Mouse (Mus musculus) intestine, embryonic 14.5 days (tissue): ENCODE data around the gene Trmt1. TPM values are rescaled to one million over a fixed set of nuclear protein-coding genes. Genes with fewer than 3 reads are reported as not detected.
"Not testable (repeated sequence)": the region's sequence is repeated elsewhere in the genome, so short reads cannot be mapped to it uniquely, and the experiment has no call there.

Experiments
- ATAC-seq: fragments of 200-750 bp; cut with Nextera tagmentation; replicated peaks from 2 replicates; pipeline ENCODE4 v1.8.0; 2017; ENCODE audit warnings: low read depth, moderate number of reproducible peaks, moderate TSS enrichment, moderate library complexity; ENCODE audit not compliant: low FRiP score, low TSS enrichment
- DNase-seq: peaks from one replicate; pipeline ENCODE4 v3.0.0-alpha.2; 2018; ENCODE audit warnings: low spot score
- H3K27ac ChIP-seq: fragments of 300-500 bp; sonication (generic); 2 replicates; pipeline ENCODE4 v1.5.1; 2014; ENCODE audit warnings: low read depth, mild to moderate bottlenecking, control low read depth
- H3K27me3 ChIP-seq: fragments of 300-500 bp; sonication (generic); replicated peaks from 2 replicates; pipeline ENCODE4 v1.6.1; 2014; ENCODE audit warnings: low read length, control low read depth; ENCODE audit not compliant: control insufficient read depth, insufficient read depth
- H3K36me3 ChIP-seq: fragments of 300-500 bp; sonication (generic); 2 replicates; pipeline ENCODE4 v1.6.1; 2014; ENCODE audit warnings: low read length, control low read depth; ENCODE audit not compliant: control insufficient read depth, insufficient read depth
- H3K4me1 ChIP-seq: fragments of 300-500 bp; sonication (generic); replicated peaks from 2 replicates; pipeline ENCODE4 v1.6.1; 2014; ENCODE audit warnings: low read length, control low read depth, mixed read lengths; ENCODE audit not compliant: control insufficient read depth, insufficient read depth
- H3K4me2 ChIP-seq: fragments of 300-500 bp; sonication (generic); 2 replicates; pipeline ENCODE4 v1.6.1; 2014; ENCODE audit warnings: low read length
- H3K4me3 ChIP-seq: fragments of 300-500 bp; sonication (generic); 2 replicates; pipeline ENCODE4 v1.5.1; 2014; ENCODE audit warnings: low read depth, low read length, control low read depth, mixed read lengths
- H3K9ac ChIP-seq: fragments of 300-500 bp; sonication (generic); 2 replicates; pipeline ENCODE4 v1.6.1; 2014; ENCODE audit warnings: mild to moderate bottlenecking, low read length
- H3K9me3 ChIP-seq: fragments of 300-500 bp; sonication (generic); 2 replicates; pipeline ENCODE4 v1.6.1; 2016; ENCODE audit warnings: low read length, control low read depth; ENCODE audit not compliant: control insufficient read depth
- WGBS: fragments of 180-500 bp; shearing (Covaris S2); extraction: QIAGEN DNeasy Blood & Tissue Kit; methylation state at CpG from one replicate; pipeline ENCODE4 v1.1.7; 2014; 5-methylcytosine and 5-hydroxymethylcytosine counted together
- polyA plus RNA-seq: library from polyadenylated mRNA; unstranded; fragments of >200 nt; fragmentation: Nextera tagmentation; extraction: Ambion mirVana; gene quantifications from 2 replicates; pipeline ENCODE4 v1.2.1, GENCODE M21; 2014

Trmt1 gene
- polyA plus RNA-seq, 1 experiment from 2014 or later: 85.9 TPM

DNA sequence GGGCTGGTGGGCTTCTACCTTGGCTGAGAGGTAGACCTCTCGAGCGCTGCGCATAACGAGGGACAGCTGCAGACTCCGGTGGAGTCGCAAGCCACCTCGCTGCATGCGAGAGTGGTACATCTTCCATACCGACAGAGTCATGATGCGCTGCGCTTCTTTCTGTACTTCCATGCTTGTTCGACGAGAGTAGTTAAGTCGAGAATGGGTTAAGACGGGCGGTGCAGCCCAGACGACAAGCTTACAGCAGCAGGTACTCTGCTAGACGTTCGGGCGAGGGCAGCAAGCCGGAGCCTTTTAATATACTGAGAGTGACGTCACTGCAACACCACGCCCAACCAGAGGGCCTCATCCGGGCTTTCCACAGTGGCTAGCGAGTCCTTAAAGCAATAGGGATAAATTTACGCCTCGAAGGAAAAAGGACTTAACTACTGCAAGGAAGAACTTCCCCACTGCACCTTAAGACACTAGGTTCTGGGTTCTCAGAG is 23.5 kb upstream of the Trmt1 start, which contains the start of gene Ier2:
TSS of gene Ier2 (minus strand) at position 272 of the 485 bp plus-strand sequence.
- 0% methylated on average over 27 of the region's 27 CpGs for WGBS

DNA sequence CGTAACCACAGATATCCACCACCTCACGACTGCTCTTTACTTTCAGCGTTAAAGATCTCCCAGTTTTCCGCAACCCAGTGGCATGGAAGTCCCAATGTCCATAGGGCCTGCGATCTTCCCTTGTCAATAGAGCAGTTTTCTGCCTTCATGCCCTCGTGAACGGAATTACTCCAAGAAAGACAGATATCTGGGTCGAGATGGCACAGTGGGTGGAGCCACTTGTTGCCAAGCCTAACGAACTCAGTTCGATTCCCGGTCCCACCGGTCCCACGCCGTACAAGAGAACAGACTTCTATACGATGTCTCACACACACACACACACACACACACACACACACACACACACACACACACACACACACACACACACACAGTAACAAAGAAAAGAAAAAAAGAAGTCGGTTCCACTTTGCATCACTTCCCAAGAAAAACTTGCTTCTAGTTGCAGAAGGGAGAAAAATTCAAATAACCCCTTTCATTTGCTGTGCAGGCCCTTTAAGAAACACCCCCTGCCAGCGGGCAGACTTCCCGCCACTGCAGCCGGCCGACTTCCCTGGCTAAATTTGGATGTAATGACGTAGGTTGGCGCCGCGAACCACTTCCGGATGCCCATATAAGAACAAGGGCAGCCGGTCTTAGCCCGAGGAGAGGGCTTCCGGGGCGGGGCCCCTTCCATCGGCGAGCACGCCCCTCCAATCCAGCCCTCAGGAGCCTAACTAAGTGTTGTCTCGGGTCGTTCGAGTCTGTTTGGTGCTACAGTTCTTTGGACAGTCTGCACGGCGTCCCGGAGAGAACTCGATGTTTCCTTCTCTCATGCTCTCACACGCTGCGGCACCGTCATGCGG is 22.4 kb upstream of the Trmt1 start:
- DNase-seq (peak; percentile 94), ATAC-seq (peak; percentile 77)
- 3% methylated on average over 43 of the region's 43 CpGs for WGBS
- Histone ChIP-seq H3K27me3 (no peaks in the 10 kb centered on the region), H3K9me3 (no peaks in the 10 kb centered on the region), H3K36me3 (0 out of 2 replicates have a peak, but pooled peaks cover 6% of the 10 kb centered on the region), H3K9ac (peak overlapping the region; percentile 94), H3K4me3 (peak overlapping the region; percentile 96), H3K27ac (peak overlapping the region; percentile 99), H3K4me1 (peaks cover 28% of the 10 kb centered on the region), H3K4me2 (peak overlapping the region; percentile 77)

More for the DNA sequence above, 23.5 kb upstream of the Trmt1 start, which contains the start of gene Ier2:
- peak within 1 kb of the TSS; percentile 96 for H3K4me3 ChIP-seq
- H3K4me1 ChIP-seq: peaks cover 33% of the 10 kb centered on the region
- H3K36me3 ChIP-seq: no peaks in the 10 kb centered on the region
- H3K9ac ChIP-seq: peak within 1 kb of the TSS; percentile 94
- DNase-seq (peak; percentile 96), ATAC-seq (peak; percentile 70)
- no peaks in the 10 kb centered on the region for H3K9me3 ChIP-seq
- H3K27ac ChIP-seq: peak within 1 kb of the TSS; percentile 99
- no peaks in the 10 kb centered on the region for H3K27me3 ChIP-seq
- H3K4me2 ChIP-seq: peak within 1 kb of the TSS; percentile 77

- H3K36me3 ChIP-seq: peaks cover 13% of the 10 kb centered on the region; the same call in 1 of the 2 replicates
- H3K4me3 ChIP-seq: peak overlapping the region; percentile 96
- WGBS: 2% methylated on average over 29 of the region's 29 CpGs
- peak overlapping the region; percentile 93 for H3K27ac ChIP-seq
- ATAC-seq: no peak; the same call in 1 of the 2 replicates
- peak overlapping the region; percentile 77 for H3K9ac ChIP-seq
- peak overlapping the region; percentile 77 for H3K4me2 ChIP-seq
- peaks cover 19% of the 10 kb centered on the region for H3K4me1 ChIP-seq
- H3K9me3 ChIP-seq: no peaks in the 10 kb centered on the region
- DNase-seq: peak; percentile 92
- H3K27me3 ChIP-seq: no peaks in the 10 kb centered on the region
Measured at GRCm38 (mm10) chr8:84664566-84665384, 21.3 kb upstream of the Trmt1 start.

- peak overlapping the region; percentile 96 for H3K4me3 ChIP-seq
Measured at GRCm38 (mm10) chr8:84665385-84665893, 20.7 kb upstream of the Trmt1 start.

DNA sequence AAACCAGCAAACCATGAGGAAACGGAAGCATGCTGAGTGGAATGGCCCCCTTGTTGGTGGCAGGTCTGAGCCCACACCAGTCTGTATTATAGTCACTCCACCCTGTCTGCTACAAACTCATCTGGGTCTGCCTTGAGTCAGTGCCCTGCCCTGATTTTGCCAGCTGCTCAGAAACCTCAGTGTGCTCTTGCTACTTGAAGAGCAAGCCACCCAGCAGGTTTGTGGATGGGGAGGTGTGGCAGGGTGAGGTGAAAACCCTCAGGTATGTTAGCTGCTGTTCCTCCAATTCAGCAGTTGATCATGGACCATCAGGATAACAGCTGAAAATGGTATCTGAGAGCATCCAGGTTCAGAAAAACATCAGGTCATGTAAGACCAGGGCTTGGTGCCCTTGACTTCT is 18.0 kb upstream of the Trmt1 start:
- Histone ChIP-seq H3K4me3 (no peak overlapping the region), H3K27ac (no peak overlapping the region), H3K9me3 (no peaks in the 10 kb centered on the region), H3K36me3 (peaks cover 36% of the 10 kb centered on the region), H3K4me1 (peaks cover 8% of the 10 kb centered on the region; the same call in 1 of the 2 replicates), H3K9ac (no peak overlapping the region), H3K4me2 (no peak overlapping the region), H3K27me3 (no peaks in the 10 kb centered on the region)
- ATAC-seq: no peak
- 66% methylated on average over 1 of the region's 1 CpGs for WGBS
- no peak for DNase-seq

More at GRCm38 (mm10) chr8:84665385-84665893, 20.7 kb upstream of the Trmt1 start:
- Histone ChIP-seq H3K9ac (peak overlapping the region; percentile 77), H3K4me1 (peaks cover 13% of the 10 kb centered on the region), H3K27me3 (no peaks in the 10 kb centered on the region), H3K9me3 (no peaks in the 10 kb centered on the region), H3K27ac (peak overlapping the region; percentile 93), H3K36me3 (peaks cover 18% of the 10 kb centered on the region), H3K4me2 (peak overlapping the region; percentile 77)
- DNase-seq: no peak
- 2% methylated on average over 14 of the region's 14 CpGs for WGBS
- ATAC-seq: no peak

- H3K4me1 ChIP-seq: 0 out of 2 replicates have a peak, but pooled peaks cover 5% of the 10 kb centered on the region
- H3K27me3 ChIP-seq: no peaks in the 10 kb centered on the region
- H3K9me3 ChIP-seq: no peaks in the 10 kb centered on the region
- no peak for ATAC-seq
- H3K4me3 ChIP-seq: no peak overlapping the region
- no peak overlapping the region for H3K27ac ChIP-seq
- WGBS: 81% methylated on average over 6 of the region's 6 CpGs
- H3K36me3 ChIP-seq: peaks cover 44% of the 10 kb centered on the region
- no peak for DNase-seq
- no peak overlapping the region for H3K9ac ChIP-seq
- no peak overlapping the region for H3K4me2 ChIP-seq
Measured at GRCm38 (mm10) chr8:84668731-84669485, 17.2 kb upstream of the Trmt1 start.

DNA sequence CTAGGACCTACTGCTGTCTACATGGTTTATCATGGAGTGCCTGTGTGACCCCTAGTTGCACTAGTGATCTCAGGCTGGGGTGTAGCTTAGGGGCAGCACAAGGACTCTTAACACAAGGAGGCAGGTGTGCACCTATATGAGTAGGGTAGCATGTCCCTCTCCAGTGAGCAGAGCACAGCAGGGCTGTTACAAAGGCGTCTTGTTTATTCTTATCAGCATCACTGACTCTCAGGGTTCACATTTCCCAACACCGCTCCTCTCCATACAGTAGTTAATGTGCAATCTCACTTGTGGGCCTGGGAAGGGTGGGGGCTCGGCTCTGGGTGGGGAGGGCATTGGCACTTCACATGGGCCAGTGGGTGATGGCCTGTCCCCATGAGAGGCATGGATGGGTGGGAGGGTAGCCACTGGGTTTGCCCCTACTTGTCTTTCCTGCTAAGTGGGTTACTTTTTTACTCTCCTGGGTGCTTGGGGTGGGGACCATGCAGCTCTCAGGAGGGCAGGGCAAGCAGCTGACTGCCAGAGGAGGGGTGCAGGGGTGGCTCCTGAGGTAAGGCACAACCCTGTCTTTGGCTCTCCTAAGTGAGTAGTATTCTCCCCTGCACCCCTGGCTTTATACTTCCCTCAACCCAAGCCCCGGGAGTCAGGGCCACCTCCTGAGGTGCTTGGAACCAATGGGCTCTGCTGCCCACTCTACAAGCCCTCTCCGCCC is 15.7 kb upstream of the Trmt1 start:
- not testable (repeated sequence) for H3K4me1 ChIP-seq, H3K9me3 ChIP-seq, H3K4me3 ChIP-seq, H3K4me2 ChIP-seq, H3K27ac ChIP-seq, ATAC-seq, H3K27me3 ChIP-seq, H3K9ac ChIP-seq
- peaks cover 58% of the 10 kb centered on the region for H3K36me3 ChIP-seq
- DNase-seq: peak; percentile 58
- 78% methylated on average over 4 of the region's 5 CpGs for WGBS
